Mouse (Mus musculus): Measurements from ENCODE around the gene Men1. TPM values are rescaled to one million over a fixed set of nuclear protein-coding genes. Genes with fewer than 3 reads are reported as not detected.
A peak's percentile ranks its signal among the peaks of the same experiment; 100 is the strongest.
"Not testable (repeated sequence)": the region's sequence is repeated elsewhere in the genome, so short reads cannot be mapped to it uniquely, and the experiment has no call there.

Men1 gene
- polyA plus RNA-seq (2017; shearing (Covaris generic)), result 10 to 100 TPM; 13.9 to 19.1 TPM

DNA sequence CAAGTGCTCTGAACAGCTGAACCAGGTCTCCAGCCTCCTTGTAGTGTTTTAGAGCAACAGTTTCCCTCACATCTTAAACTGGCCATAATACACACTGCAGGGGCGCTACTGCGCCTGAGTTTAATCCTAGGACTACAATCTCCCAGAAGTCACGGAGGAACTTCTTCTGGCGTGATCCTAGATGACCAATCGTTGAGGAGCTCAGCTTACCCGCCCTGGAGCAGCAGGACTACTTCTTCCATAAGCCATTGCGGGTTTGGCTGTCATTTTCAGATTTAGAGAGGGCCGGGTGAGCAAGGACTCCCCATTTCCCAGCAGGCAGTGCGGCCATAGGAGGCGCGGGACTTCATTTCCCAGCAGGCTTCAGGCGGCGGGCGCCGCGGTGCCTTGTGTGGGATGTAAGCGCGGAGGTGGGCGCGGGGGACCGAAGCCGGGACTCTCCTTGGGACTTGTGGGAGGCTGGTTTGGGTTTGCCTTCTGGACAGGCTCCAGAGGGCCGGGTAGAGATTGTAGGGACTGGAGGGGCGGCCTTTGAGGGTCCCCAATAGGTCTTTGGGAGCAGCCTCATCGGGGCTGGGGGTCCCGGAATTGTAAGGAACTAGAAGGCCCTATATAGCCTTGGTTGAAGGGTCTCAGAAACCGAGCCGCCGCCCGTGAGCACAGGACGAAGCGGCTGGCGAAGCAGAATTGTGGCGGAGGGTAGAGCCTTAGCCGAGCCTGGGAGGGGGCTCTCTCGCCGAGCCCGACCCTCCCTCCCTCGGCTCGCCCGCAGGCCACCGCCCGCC, at the start of gene Men1:
Gene Men1, plus strand, starts transcription at position 307 of the 785 bp plus-strand sequence.
- peak; percentile 88 for ATAC-seq

DNA sequence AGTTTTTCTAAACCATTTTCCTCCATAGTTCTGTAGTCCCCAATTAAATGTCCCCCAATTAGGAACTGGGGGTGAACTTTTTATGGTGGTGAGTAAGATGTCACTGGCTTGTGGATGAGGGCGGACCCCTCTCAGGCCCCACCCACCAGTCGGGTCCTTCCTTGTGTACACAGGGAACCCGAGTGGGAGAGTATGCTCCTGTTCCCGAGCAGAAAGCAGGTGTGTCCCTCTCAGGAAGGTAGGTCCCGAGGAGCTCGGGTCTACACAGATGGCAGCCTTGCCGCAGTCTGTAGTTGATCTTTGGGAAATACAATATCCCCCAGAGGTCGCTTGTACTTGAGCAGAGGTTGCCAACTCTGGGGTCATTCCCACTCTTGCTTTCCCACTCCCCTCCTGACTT, 49.6 kb upstream of the Men1 start:
- ATAC-seq, result no peak

DNA sequence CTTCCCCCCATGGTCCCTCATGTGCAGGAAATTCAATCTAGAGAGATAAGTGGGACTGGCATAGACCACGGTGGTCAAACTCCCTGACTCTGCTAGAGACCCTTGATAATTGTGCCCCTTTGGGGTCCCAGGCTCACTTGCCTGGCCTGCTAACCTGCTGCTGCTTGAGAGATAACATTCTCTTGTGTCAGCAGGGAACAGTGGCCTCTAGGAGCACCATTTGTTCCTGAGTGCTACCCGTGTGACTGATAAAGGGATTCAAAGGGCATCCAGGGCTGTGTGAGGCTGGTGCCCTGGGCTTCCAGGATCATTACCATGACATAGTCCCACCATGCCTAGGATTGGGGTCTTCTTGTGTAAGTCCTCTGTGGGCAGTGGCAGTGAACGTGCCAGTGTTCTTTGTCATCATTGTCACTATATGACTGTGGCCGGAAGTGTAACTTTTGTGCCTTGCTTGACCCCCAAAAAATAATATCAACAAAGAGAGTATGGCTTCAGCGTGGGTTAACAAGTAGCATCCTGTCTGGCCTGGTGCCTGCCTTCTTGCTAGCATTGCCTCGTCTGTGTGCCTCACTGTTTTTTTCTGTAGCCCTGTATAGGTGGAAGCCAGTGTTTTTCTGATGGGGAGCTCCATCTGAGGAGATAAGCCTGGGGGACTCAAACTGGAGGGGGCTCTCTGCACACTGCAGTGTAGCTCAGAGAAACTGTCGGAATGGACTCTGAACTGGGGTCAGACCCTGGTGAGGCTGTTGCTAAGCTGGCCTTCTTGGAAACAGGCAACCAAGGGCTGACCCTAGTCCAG, 48.9 kb upstream of the Men1 start:
- ATAC-seq, result no peak

DNA sequence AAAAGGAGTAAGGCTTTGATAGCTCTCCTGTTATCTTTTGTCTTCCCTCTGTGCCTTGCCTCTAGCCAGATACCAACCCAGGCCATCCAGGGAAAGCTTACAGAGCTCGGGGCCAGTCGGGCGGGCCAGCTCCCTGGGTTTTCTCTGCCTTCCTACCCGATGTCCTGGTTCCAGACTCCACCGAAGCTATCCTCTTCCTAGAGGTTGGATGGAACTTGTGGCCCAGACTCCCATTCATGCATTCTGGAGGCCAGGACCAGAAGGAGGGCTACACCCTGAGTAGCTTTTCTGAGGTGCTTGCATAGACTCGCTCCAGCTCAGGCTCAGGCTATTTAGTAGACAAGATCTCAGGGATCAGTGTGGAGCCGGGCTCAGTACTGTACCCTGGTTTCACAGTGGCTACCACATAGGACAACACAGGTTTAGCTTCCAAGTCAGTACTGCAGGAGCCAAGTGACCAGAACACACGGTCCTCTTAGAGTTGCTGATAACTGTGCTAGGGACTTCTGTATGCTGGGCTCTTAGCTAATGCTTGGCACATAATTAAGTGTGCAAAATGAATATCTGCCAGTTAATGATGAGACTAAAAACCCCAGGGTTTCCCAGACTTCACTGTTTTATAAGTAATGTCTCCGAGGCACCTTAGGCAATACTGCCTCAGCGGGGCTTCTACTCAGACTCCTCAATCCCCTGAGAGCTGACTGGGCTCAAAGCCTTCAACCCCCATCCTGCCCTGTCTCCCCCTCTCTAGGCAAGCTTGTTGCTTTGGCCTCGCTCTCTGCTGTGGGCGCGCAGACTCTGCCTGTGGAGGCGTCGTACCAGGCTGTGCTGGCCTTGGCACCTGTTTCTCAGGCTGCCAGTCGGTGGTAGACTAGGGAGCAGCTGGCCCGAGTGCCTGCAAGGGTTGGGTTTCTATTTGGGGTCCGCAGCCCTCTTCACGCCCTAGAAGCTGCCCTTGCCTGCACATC, 48.1 kb upstream of the Men1 start:
- ATAC-seq, result no peak

DNA sequence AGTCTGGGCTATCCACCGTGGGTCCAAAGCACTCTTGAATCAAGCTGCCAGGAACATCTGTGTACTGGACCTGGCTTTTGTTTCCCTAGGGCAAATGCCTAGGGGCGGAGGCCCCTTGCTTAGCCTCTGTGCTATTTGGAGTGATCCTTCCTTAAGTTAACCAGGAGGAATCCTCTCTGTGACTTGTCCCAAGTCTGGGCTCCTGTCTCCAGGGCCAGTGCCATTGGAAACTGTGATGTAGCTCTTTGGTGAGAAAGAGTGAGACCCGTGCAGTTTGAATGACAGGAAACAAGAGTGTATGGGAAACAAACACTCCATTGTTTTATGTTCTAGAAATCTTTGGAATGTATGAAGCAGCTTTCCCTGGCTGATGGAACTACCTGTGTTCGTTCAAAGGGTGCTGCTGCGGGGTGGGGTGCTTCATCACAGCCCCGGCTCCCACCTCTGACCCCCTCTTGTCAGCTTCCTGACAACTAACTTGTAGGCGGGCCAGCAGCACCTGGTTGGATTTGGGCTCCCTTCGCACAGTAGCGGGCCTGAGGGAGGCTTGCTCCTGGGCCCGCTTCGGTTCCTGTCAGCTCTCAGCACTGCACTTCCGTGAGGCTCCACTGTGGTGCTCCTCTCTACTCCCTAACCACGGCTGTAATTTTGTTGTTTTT, 46.4 kb upstream of the Men1 start:
- ATAC-seq, result no peak

DNA sequence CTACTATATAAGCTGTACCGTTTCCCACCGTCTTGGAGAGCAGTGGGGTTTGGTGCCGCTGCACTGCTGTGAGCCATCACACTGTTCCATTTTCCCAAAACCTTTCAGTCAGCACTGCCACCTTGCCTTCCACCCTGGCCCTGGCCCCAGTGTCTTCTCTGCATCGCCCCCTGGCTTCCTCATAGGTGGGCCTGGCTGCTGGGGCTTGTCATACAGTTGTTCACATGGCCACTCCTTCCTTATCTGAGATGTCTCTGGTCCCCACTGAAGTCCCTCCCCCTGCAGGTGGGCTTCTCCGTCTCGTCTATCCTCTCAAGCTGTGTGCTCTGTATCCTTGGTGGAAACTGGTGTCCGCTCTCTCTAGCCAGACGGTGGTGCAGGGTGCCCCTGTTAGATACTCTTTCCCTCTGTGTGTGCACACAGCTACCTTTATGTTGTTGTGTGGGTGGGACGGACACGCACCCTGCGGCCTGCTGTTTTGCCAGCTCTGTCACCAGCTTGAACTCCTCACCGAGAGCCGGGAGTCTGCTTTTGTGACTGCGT, 45.0 kb upstream of the Men1 start:
- no peak for ATAC-seq

DNA sequence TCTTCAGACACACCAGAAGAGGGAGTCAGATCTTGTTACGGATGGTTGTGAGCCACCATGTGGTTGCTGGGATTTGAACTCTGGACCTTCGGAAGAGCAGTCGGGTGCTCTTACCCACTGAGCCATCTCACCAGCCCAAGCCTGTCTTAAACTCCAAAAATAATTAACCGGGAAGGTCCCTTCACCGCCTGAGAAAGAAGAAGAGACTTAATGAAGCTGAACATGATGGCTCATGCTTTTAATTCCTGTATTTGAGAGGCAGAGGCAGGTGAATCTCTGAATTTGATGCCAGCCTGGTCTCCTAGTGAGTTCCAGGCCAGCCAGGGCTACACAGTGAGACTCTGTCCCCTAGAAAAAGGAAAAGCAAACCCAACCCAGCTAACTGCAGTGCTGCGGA, 44.1 kb upstream of the Men1 start:
- not testable (repeated sequence) for ATAC-seq

DNA sequence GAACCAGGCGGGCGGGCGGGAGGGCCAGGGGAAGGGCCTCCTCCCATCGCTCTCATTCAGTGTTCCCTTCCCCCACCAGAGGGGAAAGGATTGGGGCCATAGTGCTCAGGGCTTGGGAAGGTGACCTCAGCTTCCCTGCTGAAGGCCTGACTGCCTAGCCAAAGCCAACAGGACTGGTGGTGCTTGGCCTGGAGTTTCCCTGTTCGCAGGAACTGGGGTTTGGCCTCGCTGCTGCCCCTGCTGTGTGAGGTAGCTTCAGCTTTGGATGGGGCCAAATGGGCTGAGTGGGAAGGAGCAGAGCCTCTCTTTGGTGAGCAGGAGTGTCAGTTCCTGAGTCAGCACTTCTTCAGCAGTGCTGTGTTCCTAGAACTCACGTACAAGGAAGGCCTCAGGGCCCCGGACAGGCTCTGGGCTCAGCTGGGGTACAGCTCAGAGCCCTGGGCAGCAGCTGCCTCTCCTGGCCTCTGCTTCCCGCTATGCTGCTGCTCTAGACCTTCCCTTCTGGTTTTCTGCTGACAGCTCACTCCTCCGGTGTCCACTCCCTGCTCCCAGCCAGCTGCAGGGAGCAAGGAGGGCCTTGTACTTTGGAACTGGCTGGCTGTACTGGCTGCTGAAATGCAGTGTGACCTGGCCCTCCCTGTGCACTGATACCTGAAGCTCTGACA, 43.5 kb upstream of the Men1 start:
- no peak for ATAC-seq

DNA sequence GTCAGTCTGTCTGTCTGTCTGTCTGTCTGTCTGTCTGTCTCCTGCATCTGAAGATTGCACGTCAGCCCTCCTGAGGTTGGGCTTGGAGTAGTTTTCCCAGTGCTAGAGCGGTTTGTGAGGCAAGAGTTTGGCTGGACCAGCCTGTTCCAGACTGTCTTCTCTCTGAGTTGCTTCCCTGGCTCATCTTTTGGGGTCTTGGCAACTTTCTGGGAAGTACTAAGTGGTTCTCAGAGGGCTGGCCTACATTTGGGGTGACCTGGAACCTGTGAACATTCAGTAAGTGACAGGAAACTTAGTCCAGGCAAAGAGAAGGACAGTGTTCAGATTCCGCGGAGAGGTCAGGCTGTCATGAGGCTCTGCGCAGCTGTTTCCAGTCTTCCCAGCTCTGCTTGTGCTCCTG, 42.5 kb upstream of the Men1 start:
- no peak for ATAC-seq

DNA sequence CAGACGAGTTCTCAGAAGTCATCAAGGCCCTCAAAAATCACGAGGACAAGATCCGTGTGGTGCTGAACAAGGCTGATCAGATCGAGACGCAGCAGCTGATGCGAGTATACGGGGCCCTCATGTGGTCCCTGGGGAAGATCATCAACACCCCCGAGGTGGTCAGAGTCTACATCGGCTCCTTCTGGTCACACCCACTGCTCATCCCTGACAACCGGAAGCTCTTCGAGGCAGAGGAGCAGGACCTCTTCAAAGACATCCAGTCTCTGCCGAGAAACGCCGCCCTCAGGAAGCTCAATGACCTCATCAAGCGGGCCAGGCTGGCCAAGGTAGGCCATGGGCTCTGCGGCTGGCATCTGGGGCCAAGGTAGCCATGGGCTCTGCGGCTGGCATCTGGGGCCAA, 40.5 kb upstream of the Men1 start:
- ATAC-seq, result no peak

DNA sequence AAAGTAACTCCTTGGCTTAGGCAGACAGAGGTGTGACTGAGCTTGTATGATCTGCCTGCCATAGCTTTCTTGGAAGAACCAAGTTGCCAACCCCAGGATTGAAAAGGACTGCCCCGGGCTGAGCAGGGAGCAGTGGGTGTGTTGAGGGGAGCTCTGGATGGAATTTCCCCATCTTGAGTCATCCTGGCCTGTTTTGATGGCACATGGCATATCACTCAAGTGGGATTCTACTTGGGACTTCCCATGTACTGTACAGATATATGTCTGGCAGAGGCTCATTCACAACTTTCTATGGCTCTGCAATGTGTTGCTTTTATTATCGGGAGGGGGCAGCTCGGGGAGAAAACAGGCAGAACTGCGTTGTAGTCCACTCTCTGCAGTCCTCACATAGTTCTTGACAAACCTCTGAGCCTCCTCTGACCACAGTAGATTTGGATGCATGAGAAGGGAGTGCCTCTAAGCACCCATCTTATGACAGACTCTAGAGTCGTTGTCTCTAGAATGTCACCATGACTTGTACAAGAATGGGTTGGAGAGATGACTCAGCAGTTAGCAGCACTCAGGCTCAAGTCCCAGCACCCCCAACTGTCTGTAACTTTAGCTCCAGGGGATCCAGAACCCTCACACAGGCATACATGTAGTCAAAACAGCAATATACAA, 38.1 kb upstream of the Men1 start:
- ATAC-seq, result no peak

DNA sequence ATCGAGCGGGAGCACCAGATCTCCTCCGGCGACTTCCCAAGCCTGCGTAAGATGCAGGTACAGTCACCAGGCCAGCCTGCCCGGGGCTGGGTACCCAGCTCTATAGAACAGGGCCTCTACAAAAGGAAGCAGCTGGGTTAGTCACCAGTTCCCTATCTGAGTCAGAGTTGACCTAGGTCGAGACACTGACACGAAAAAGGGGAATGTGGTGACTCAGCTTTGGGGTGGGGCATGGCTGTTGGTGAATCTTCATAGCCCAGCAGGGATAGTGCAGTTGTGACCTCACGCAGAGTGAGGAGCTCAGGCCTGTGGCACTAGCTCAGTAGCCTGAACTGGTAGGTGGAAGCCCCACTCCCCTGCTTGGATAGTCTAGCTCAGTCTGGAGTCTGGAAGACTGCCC, 37.1 kb upstream of the Men1 start:
- ATAC-seq, result peak; percentile 58

DNA sequence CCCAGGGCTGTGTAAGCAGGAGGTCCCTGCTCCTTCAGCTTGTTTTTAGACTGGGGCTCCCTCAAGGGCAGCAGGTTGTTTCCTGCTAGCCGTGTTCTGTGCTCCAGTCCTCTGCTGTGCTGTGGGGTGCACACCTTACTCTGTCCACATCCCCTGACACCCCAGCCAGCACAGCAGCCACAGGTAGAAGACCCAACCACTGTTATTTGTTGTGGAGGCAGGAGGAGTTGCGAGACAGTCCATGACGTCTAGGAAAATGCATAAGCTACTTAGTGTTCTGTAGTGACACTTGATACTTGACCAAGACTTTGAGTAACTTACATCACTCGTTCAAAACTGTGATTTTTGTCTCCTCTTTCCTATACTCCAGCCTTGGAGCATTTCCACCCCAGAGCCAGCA, 35.8 kb upstream of the Men1 start:
- ATAC-seq, result no peak

DNA sequence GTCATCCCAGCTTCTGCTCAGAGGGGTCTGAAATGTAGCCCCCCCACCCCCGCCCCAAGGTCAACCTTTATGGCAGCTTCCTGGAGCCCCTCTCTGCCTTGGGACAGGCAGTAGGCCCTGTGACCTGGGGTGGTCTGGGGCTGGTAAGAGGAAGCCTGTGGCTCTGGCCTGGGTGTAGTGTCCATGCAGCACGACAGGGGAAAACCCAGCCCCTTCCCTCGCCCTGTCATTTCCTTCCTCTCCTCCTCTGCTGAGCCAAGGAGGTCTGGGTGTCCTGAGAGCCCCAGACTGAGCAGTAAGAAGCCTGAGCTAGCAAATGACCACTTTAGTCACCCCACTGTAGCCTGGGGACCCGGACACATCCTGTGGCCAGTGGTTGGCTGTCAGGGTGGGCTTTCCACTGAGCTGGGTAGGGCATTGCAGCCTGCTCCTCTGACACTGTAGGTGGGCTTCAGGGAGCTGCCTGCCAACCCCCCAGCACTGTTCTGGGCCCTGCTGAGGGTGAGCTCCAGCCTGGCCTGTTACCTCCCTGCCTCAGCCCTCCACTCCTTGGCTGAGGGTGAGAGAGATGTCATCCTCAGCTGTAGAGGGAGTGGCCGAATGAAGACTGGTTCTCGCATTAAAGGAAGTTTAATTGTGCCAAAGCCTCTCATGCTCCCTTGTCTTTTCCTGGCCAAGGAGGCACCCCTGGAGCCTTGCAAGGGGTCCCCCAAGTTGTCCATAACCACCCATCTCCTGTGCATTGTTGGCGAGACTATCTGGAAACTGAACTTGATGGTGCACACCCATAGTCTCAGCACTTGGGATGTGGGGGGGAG, 35.1 kb upstream of the Men1 start:
- no peak for ATAC-seq

DNA sequence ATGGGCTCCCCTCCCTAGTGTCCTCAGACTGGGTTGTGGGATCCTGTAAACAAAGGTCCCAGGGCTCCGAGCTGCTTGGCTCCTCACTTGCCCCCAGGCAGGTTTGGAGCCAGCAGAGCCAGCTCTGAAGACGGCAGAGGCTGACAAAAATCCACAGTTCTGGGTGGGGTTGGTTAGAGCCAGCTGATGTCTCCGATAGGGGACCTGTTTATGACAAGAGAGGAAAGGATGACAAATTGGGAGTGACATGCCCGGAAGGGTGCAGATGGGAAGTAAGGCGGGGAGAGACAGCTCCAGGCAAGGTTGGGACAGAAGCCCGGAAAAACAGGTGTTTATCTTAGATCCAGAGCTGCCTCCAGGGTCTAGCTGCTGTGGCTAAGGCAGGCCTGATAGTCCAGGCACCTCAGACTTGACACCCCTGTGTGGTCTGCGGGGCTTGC, 34.4 kb upstream of the Men1 start:
- no peak for ATAC-seq

DNA sequence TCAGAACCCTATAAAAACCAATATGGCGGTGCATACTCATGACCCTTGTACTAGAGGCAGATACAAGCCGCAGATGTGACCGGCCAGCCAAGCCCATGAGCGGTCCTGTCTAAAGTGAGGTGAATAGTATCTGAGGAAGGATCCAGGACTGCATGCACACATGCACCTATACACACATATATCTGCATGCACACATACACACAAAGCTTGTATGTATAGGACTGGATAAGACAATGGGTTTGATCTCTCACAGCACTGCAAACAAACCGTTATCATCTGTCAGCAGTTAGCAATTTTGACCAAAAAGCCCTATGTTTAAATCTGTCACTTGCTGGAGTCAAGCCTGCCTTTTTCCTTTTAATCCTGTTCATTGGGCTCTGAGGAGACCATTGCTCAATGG, 32.7 kb upstream of the Men1 start:
- no peak for ATAC-seq

DNA sequence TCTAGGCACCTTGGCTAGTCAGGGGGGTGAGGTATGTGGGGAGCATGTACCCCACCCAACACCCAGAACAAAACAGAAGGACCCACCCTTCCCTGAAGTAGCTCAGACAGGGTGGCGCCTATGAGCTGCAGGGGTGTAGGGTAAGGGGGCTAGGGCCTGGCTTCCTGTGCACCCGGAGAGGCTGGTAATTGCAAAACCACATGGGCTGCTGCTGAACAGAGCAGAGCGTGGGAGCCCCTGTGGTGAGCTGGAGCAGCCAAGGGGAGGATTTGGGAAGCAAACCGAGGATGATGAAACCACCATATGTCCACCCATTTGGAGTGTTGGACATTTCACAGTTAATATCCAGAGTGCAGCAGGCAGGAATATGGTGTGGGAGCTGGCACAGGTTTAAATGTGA, 32.3 kb upstream of the Men1 start:
- no peak for ATAC-seq

DNA sequence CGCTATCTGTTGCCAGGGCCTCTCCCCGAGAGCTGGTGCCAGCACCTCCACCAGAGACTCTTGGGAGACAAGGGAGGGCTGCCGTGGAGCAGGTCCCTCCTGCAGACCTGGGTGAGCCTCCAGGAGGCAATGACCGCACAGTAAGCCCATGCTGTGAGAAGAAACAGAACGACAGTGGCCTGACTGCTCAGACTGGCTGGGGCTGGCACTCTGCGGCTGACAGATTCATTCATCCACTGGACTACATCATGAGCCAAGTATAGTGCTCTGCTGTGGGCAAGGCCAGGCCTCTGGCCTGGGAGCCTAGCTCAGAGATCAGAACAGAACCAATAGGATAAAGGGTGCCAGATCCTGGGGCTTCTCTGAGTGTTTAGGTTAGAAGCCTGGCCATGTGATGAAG, 30.9 kb upstream of the Men1 start:
- ATAC-seq, result no peak

DNA sequence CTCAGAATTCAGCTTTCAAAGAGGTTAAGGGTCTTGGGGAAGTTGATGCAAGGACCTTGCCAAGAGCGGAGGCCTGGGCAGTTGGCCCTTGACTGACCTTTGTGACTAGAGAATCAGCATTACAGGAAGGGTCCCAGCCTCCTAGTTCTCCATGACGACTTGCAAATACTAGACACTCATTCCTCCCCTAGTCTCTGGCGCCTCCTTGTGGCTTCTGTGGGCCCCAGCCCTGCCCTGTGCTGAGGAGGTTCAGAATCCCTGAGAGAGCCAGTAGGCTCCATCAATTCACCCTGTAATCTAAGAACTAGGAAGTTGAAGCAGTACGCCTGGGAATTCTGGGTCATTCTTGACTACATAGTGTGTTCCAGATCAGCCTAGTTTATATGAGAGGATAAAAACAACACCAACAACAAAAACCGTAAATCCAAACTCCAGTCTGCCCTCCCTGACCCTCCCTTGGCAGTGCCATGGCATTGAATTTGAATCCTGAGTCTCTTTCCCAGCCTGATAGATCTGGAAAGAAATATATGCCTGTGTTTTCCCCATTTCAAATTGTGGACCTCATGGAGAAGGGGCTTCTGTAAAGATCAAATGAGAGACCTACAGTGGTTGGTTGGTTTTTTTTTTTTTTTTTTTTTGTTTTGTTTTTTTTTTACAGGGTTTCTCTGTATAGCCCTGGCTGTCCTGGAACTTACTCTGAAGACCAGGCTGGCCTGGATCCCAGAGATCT, 29.8 kb upstream of the Men1 start:
- peak; percentile 73 for ATAC-seq

Data from activated CD4-positive, CD25-positive, alpha-beta regulatory T cell, adult 4 months (primary cell).